Mouse (Mus musculus) limb, embryonic 15.5 days (tissue): ENCODE data around the gene Spink2. TPM values are rescaled to one million over a fixed set of nuclear protein-coding genes. Genes with fewer than 3 reads are reported as not detected.

Experiments used
- ATAC-seq: fragments of 200-750 bp; cut with Nextera tagmentation; 2 replicates; pipeline ENCODE4 v1.8.0; 2017; ENCODE audit warnings: low read depth, moderate TSS enrichment; ENCODE audit not compliant: insufficient number of reproducible peaks, low FRiP score, low TSS enrichment
- H3K27ac ChIP-seq: fragments of 300-500 bp; sonication (generic); 2 replicates; pipeline ENCODE4 v1.5.1; 2015; ENCODE audit warnings: moderate library complexity, mild to moderate bottlenecking, inconsistent platforms
- H3K27me3 ChIP-seq: fragments of 300-500 bp; sonication (generic); 2 replicates; pipeline ENCODE4 v1.6.1; 2015; ENCODE audit warnings: inconsistent platforms
- H3K36me3 ChIP-seq: fragments of 300-500 bp; sonication (generic); 2 replicates; pipeline ENCODE4 v1.6.1; 2015; ENCODE audit warnings: inconsistent platforms
- H3K4me1 ChIP-seq: fragments of 300-500 bp; sonication (generic); 2 replicates; pipeline ENCODE4 v1.6.1; 2015; ENCODE audit warnings: inconsistent platforms
- H3K4me2 ChIP-seq: fragments of 300-500 bp; sonication (generic); 2 replicates; pipeline ENCODE4 v1.6.1; 2015; ENCODE audit warnings: mild to moderate bottlenecking, inconsistent platforms
- H3K4me3 ChIP-seq: fragments of 300-500 bp; sonication (generic); 2 replicates; pipeline ENCODE4 v1.5.1; 2015; ENCODE audit warnings: mild to moderate bottlenecking, inconsistent platforms
- H3K9ac ChIP-seq: fragments of 300-500 bp; sonication (generic); 2 replicates; pipeline ENCODE4 v1.6.1; 2015; ENCODE audit warnings: inconsistent platforms
- H3K9me3 ChIP-seq: fragments of 300-500 bp; sonication (generic); 2 replicates; pipeline ENCODE4 v1.6.1; 2016; ENCODE audit warnings: inconsistent platforms
- WGBS: fragments of 180-500 bp; shearing (Covaris S2); methylation state at CpG from one replicate; pipeline ENCODE4 v1.1.7; 2015; 5-methylcytosine and 5-hydroxymethylcytosine counted together
- polyA plus RNA-seq: library from polyadenylated mRNA; unstranded; fragments of >200 nt; fragmentation: Nextera tagmentation; extraction: Ambion mirVana; gene quantifications from 2 replicates; pipeline ENCODE4 v1.2.1, GENCODE M21; 2015

Spink2 gene
- polyA plus RNA-seq: 6.2 and 6.7 TPM in 2 replicates

DNA sequence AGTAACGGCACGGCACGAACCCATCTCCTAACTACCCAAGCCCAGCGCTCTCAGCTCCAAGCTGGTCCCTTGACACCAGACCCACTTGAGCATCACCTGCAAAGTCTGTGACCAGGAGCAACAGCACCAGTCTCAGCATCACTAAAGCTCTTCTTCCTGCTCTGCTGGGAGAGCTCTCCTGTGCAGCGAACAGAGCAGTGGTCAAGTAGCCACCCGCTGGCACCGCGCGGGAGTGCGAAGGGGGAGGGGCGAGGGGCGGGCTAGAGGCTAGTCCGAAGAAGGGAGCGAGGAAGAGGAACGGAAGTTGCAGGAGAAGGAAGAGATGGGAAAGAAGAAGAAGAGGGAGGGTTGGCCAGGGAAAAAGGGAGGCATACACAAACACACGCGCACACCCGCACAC is at the start of gene Spink2:
Gene Spink2, minus strand, starts transcription at position 236 of the 400 bp plus-strand sequence.
- 5% methylated on average over 17 of the region's 18 CpGs for WGBS

GRCm38 (mm10) chr5:77260141-77260540 is 48.9 kb upstream of the Spink2 start:
- H3K4me1 ChIP-seq: peaks cover 5% of the 10 kb centered on the region; the same call in 1 of the 2 replicates
- H3K4me2 ChIP-seq: no peak overlapping the region
- H3K9me3 ChIP-seq: no peaks in the 10 kb centered on the region
- no peak overlapping the region for H3K9ac ChIP-seq
- H3K27ac ChIP-seq: no peak overlapping the region
- H3K27me3 ChIP-seq: no peaks in the 10 kb centered on the region
- H3K4me3 ChIP-seq: no peak overlapping the region
- ATAC-seq: no peak
- 53% methylated on average over 6 of the region's 6 CpGs for WGBS
- H3K36me3 ChIP-seq: no peaks in the 10 kb centered on the region

More for the DNA sequence above, at the start of gene Spink2:
- H3K9me3 ChIP-seq: no peaks in the 10 kb centered on the region
- no peaks in the 10 kb centered on the region for H3K36me3 ChIP-seq
- peak within 1 kb of the TSS; percentile 64 for H3K4me2 ChIP-seq
- H3K4me3 ChIP-seq: peak within 1 kb of the TSS; percentile 29
- peak; percentile 45; the same call in 1 of the 2 replicates for ATAC-seq
- no peak within 1 kb of the TSS for H3K9ac ChIP-seq
- peaks cover 8% of the 10 kb centered on the region for H3K4me1 ChIP-seq
- H3K27ac ChIP-seq: no peak within 1 kb of the TSS
- H3K27me3 ChIP-seq: no peaks in the 10 kb centered on the region

DNA sequence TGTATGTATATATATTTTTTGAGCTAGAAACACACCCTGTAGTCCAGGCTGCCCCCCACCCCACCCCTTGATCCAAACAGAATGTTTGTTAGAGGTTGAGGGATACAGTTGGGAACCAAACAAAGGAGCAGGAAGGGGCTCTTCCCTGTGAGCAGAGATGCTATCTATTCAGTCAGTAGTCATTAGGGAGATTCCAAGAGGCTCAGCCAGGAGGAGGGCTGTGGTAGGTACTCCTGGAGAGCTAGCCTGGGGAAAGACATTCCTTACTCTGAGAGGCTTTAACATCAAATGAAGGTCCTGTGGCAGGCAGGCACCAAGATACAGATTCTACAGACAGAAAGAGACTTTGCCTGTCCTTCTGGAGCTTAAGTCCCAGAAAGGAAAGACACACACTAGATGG is 48.0 kb upstream of the Spink2 start:
- no peak overlapping the region for H3K27ac ChIP-seq
- H3K9ac ChIP-seq: no peak overlapping the region
- H3K9me3 ChIP-seq: no peaks in the 10 kb centered on the region
- H3K4me3 ChIP-seq: no peak overlapping the region
- H3K36me3 ChIP-seq: no peaks in the 10 kb centered on the region
- H3K4me2 ChIP-seq: no peak overlapping the region
- no peaks in the 10 kb centered on the region for H3K27me3 ChIP-seq
- ATAC-seq: no peak
- H3K4me1 ChIP-seq: no peaks in the 10 kb centered on the region

GRCm38 (mm10) chr5:77257603-77258002 is 46.3 kb upstream of the Spink2 start:
- 84% methylated on average over 3 of the region's 3 CpGs for WGBS
- no peaks in the 10 kb centered on the region for H3K27me3 ChIP-seq
- H3K4me3 ChIP-seq: no peak overlapping the region
- no peak overlapping the region for H3K27ac ChIP-seq
- H3K4me1 ChIP-seq: no peaks in the 10 kb centered on the region
- H3K36me3 ChIP-seq: no peaks in the 10 kb centered on the region
- H3K4me2 ChIP-seq: no peak overlapping the region
- no peaks in the 10 kb centered on the region for H3K9me3 ChIP-seq
- H3K9ac ChIP-seq: no peak overlapping the region
- no peak for ATAC-seq

DNA sequence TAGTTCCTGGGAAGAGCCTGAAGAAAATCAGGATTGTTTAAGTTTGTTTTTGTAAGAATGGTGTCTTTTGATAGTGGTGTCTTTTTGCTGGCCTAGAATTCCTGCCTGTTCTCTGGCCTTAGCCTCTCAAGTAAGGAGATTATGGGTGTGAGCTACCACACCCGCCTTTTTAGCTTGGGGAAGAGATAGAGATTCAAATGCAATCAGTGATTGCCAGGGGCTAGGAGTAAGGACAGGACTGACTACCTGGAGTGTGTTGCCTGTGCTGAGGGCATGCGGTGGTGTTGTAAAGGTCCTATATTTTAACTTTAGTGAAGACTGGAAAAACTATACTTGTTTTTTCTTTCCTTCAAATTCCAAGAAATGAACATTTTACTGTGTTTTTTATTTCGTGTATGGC is 43.1 kb upstream of the Spink2 start:
- WGBS: 65% methylated on average over 3 of the region's 3 CpGs
- ATAC-seq: no peak
- no peaks in the 10 kb centered on the region for H3K9me3 ChIP-seq
- H3K4me1 ChIP-seq: no peaks in the 10 kb centered on the region
- H3K27me3 ChIP-seq: no peaks in the 10 kb centered on the region
- no peak overlapping the region for H3K9ac ChIP-seq
- no peak overlapping the region for H3K27ac ChIP-seq
- H3K4me2 ChIP-seq: no peak overlapping the region
- no peak overlapping the region for H3K4me3 ChIP-seq
- no peaks in the 10 kb centered on the region for H3K36me3 ChIP-seq

DNA sequence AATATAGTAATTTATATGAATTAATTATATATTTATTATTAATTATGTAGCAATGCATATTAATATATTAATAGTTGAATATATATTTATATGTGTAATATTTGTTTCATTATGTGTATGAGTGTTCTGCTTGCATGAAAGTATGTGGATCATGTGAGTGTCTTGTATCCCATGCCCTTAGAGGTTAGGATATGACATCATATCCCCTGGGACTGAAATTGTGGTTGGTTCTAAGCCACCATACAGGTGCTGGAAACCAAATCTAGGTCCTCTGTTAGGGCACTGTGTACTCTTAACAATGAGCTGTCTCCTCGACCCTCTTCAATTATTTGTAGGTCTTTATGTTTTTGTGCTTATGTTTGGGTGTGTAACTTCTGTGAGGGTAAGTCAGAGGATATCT is 41.9 kb upstream of the Spink2 start:
- H3K4me2 ChIP-seq: no peak overlapping the region
- no peaks in the 10 kb centered on the region for H3K4me1 ChIP-seq
- H3K27me3 ChIP-seq: no peaks in the 10 kb centered on the region
- H3K4me3 ChIP-seq: no peak overlapping the region
- ATAC-seq: no peak
- H3K9ac ChIP-seq: no peak overlapping the region
- no peaks in the 10 kb centered on the region for H3K36me3 ChIP-seq
- H3K9me3 ChIP-seq: no peaks in the 10 kb centered on the region
- 78% methylated on average over 1 of the region's 1 CpGs for WGBS
- no peak overlapping the region for H3K27ac ChIP-seq

GRCm38 (mm10) chr5:77252115-77252827 is 41.0 kb upstream of the Spink2 start:
- H3K9me3 ChIP-seq: no peaks in the 10 kb centered on the region
- WGBS: 66% methylated on average over 8 of the region's 8 CpGs
- H3K27ac ChIP-seq: no peak overlapping the region
- H3K4me1 ChIP-seq: no peaks in the 10 kb centered on the region
- ATAC-seq: no peak
- H3K4me3 ChIP-seq: no peak overlapping the region
- no peak overlapping the region for H3K9ac ChIP-seq
- H3K4me2 ChIP-seq: no peak overlapping the region
- H3K27me3 ChIP-seq: no peaks in the 10 kb centered on the region
- H3K36me3 ChIP-seq: no peaks in the 10 kb centered on the region

GRCm38 (mm10) chr5:77251656-77252055 is 40.4 kb upstream of the Spink2 start:
- 33% methylated on average over 5 of the region's 5 CpGs for WGBS
- Histone ChIP-seq H3K27ac (no peak overlapping the region), H3K36me3 (no peaks in the 10 kb centered on the region), H3K9me3 (no peaks in the 10 kb centered on the region), H3K27me3 (no peaks in the 10 kb centered on the region), H3K4me3 (no peak overlapping the region), H3K4me1 (no peaks in the 10 kb centered on the region), H3K9ac (no peak overlapping the region), H3K4me2 (no peak overlapping the region)
- ATAC-seq: no peak

- Histone ChIP-seq H3K9ac (no peak overlapping the region), H3K36me3 (no peaks in the 10 kb centered on the region), H3K4me2 (no peak overlapping the region), H3K4me3 (no peak overlapping the region), H3K4me1 (peaks cover 7% of the 10 kb centered on the region), H3K27ac (no peak overlapping the region), H3K27me3 (no peaks in the 10 kb centered on the region), H3K9me3 (no peaks in the 10 kb centered on the region)
- WGBS: 60% methylated on average over 9 of the region's 9 CpGs
- no peak for ATAC-seq
Observed at GRCm38 (mm10) chr5:77250083-77250482, 38.8 kb upstream of the Spink2 start.

- peak overlapping the region; percentile 45 for H3K4me2 ChIP-seq
- no peak overlapping the region for H3K9ac ChIP-seq
- 0 out of 2 replicates have a peak overlapping the region, but pooled peaks have one; percentile 27 for H3K27ac ChIP-seq
- no peaks in the 10 kb centered on the region for H3K9me3 ChIP-seq
- H3K4me1 ChIP-seq: peaks cover 7% of the 10 kb centered on the region
- no peak for ATAC-seq
- H3K36me3 ChIP-seq: no peaks in the 10 kb centered on the region
- H3K27me3 ChIP-seq: no peaks in the 10 kb centered on the region
- H3K4me3 ChIP-seq: peak overlapping the region; percentile 26
- 24% methylated on average over 26 of the region's 26 CpGs for WGBS
Observed at GRCm38 (mm10) chr5:77245787-77246671, 34.8 kb upstream of the Spink2 start.

- peaks cover 7% of the 10 kb centered on the region for H3K4me1 ChIP-seq
- H3K9me3 ChIP-seq: no peaks in the 10 kb centered on the region
- H3K36me3 ChIP-seq: no peaks in the 10 kb centered on the region
- H3K4me2 ChIP-seq: peak overlapping the region; percentile 45
- H3K27ac ChIP-seq: no peak overlapping the region
- no peak overlapping the region for H3K9ac ChIP-seq
- no peak for ATAC-seq
- 43% methylated on average over 7 of the region's 7 CpGs for WGBS
- no peaks in the 10 kb centered on the region for H3K27me3 ChIP-seq
- H3K4me3 ChIP-seq: peak overlapping the region; percentile 26
Observed at GRCm38 (mm10) chr5:77245463-77245786, 34.2 kb upstream of the Spink2 start.

- Histone ChIP-seq H3K9me3 (no peaks in the 10 kb centered on the region), H3K4me2 (no peak overlapping the region), H3K27ac (no peak overlapping the region), H3K4me3 (no peak overlapping the region), H3K9ac (no peak overlapping the region), H3K4me1 (peaks cover 7% of the 10 kb centered on the region), H3K36me3 (no peaks in the 10 kb centered on the region), H3K27me3 (no peaks in the 10 kb centered on the region)
- ATAC-seq: no peak
- 49% methylated on average over 8 of the region's 8 CpGs for WGBS
Observed at GRCm38 (mm10) chr5:77244331-77244987, 33.2 kb upstream of the Spink2 start.
